Mouse (Mus musculus) mature B cell (primary cell): ENCODE results near the gene Kcnj9.

Experiments used
- in situ Hi-C: fragments of 300-500 bp; cut with MboI; formaldehyde crosslinking; loops from 2 replicates; pipeline ENCODE4 v1.14.3; 2019

The Kcnj9 gene

DNA sequence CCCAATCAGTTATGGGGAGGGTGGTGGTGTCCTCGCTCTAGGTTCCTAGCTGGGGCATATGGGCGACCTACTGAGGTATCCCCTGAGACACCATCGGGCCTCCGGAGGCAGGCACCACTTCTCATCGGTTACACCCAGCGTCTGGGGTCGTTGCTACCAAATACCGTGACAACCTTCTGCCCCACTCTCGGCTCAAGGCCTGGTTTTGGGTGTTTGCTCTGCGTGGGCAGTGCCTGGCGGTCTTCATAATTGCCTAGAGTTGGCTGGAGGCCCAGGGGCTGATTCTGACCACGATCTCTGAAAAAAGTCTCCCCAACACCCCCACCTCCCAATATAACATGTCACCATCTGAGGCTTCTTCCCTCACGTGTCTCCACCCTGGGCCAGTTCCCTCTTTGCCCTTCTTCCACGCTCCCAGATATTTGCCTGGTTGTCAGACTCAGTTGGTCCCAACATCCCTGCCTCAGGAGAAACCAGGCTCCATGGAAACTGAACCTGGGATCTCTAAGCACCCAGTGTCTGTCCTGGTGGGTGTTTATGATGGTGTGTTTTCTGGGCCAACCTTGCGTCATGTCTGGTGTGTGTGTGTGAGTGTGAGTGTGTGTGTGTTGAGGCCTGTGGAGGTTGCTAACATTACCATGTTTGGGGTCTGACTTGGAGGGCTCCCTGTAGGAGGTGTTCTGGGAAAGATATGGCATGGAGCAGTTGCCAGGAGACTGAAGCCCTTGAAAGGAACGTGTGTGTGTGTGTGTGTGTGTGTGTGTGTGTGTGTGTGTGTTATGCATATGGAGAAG, 16.2 kb downstream of the Kcnj9 start:
- in situ Hi-C loops, result loop anchor here (10.0 kb wide), 1 partner anchor 168 kb away; the partner anchor contains the start of gene Dcaf8

DNA sequence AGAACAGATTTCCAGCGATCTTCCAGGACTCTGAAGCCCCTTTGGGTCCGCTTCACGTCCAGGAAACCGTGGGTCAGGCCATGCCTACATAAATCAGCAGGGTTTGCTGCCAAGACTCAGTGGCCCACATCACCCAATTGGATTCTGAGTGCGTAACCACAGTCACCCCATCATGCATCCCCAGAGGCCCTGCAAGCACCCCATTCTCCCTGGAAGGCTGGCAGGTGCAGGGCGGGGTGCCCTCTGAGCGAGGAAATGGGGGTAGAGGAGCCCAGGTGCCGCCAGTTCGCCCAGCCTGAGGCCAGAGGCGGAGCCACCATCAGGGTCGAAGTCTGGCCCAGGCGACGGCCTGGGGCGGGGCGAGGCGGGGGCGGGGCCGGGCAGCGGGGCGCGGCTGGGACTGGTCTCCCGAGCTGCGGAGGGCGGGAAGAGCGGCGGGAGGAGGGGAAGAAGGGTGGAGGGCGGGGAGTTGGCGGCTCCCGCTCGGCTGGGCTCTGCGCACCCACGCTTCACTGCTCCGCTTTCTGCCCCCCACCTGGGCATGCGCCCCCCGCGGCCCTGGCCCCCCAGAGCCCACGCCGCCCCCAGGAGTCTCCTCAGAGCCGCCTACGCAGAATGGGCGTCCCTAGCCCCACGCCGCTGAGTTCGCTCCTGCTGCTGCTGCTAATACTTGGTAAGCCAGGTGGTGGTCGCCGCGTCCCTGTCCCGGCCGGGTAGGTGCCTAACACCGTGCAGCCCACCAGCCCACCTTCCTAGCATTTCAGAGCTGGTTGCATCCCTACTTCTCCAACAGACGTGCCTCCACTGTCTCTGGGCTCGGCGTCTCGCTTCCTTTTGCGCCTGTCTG, 17.0 kb downstream of the Kcnj9 start:
- in situ Hi-C loops, result loop anchor here (10.0 kb wide), 1 partner anchor 167 kb away; the partner anchor contains the start of gene Dcaf8

DNA sequence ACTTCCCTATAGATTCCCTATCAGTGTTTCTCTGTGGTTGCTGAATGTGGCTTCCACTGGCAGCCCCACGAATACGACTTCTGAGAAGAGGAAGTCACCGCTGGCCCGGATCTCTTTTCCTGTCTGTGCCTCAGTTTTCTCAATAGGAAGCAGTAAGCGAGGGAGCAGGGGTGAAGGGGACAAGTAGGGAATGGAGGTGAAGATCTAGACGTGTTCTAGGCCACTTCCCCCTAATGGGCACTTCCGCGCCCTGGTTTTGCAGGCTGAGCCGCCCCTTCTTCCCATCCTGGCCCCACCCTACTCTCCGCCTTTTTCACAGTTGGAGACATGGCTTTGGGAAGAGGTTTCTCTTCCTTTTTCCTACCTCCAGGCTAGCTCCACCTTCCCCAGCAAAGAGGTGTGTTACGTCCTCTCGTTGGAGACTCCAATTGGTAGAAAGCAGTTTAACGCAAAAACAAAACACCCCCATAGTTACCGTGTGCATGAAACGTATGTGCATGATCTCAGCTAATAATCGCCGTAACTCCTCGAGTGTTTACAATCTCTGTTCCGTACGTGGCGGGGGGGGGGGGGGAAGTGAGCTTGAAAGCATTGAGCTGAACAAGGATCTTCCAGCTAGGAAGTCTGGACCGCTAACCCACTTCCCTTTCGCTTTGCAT, 17.7 kb downstream of the Kcnj9 start:
- in situ Hi-C loops, result loop anchor here (10.0 kb wide), 1 partner anchor 167 kb away; the partner anchor contains the start of gene Dcaf8

DNA sequence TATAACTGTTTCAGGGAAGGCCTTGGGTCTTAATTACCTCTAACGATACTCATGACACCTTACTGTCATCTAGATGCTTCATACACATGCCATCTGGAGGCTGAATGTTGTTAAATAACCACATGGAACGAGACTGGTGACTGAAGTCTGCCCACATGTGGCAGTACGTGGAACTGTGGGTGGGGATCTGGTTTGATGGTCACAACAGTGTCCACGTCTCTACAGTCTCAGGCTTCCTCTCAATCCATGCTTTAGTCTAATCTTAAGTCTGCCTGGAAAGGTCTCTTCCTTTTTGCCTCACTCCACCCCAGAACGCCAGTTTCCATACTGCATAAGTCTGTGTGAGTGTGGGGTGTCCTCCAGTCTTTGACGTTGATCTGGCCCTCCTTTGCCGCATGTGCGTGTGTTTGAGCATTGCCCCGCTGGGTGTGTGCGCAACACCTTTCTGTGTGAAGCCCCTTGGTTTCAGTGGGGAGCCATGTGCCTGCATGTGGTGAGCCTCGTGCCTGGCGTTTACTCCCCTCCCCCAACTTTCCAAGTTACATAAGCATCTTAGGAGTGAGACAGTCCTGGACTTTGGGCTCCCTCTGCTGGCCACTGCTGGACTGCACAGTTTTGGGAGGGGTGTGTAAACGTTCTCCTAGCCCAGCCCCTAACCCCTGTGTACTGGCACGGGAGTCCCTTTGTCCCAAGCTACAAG, 19.3 kb downstream of the Kcnj9 start:
- in situ Hi-C loops, result loop anchor here (10.0 kb wide), 1 partner anchor 165 kb away; the partner anchor contains the start of gene Dcaf8

DNA sequence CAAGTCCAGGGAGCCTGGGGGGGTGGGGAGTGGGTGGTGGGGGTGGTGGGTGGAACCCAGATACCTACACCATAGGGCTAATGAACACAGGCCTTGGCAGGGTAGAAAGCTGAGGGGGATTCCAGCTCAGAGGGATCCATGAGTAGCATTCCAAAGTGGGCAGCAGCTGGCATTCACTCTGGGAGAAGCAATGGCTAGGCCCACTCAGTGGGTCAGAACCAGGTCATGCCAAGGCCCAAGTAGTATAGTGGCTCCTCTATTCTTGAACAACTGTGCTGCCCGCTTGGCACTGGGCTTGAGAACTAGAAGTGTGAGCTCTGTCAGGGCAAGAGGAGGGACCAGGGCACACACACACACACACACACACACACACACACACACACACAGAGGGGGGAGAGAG, 20.7 kb downstream of the Kcnj9 start:
- in situ Hi-C loops, result no loop called here

DNA sequence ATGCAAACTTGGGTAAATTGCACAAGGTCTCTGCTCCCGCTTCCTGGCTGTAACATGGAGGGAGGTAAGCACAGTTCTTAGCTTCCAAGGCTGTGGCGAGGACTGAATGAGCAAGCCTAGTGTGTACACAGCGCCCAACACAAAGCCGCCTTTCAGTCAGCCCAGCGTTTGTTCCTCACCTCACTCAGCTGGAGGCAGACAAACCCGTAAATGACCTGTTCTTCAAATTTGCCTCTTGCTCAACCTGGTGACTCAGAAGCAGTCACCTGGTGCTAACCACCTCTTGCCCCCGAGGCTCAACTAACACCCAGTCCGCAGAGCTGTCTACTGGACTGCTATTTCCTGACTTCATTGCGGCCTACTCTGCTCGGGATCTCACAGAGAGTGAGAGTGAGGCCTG, 21.2 kb downstream of the Kcnj9 start:
- in situ Hi-C loops, result no loop called here

DNA sequence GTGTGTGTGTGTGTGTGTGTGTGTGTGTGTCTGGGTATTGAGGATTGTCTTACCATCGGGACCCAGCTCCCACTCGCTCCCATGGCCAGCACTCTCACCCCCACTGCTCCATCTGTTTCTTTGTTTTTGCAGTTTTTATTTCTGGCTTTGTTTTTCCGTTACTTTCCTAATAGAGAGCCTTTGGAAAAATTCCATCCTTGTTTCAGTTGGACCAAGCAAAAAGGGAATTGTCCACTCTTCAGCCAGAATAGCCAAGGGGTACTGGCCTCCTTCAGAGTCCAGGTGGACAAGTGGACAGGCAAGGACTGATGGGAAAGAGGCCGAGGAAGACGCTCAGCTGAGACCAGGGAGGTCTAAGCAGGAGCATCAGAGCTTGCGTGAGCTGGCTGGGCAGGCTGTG, 22.2 kb downstream of the Kcnj9 start:
- in situ Hi-C loops, result no loop called here

DNA sequence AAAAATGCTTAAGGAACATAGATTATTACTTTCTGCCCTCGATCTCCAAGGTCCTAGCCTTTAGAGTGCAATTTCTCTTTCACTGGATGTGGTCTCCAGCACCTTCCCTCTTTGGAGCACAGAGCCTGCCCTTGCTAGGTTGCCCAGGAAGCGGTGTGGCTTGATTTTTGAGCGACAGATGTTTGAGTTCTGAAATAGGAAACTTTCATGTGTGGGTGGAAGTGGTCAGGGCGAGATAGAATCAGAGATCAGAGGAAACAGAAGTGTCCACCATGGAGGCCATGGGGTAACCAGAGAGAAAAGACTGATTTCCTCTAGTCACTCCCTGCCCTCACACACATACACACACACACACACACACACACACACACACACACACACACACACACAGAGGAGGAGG, 22.9 kb downstream of the Kcnj9 start:
- in situ Hi-C loops, result no loop called here

DNA sequence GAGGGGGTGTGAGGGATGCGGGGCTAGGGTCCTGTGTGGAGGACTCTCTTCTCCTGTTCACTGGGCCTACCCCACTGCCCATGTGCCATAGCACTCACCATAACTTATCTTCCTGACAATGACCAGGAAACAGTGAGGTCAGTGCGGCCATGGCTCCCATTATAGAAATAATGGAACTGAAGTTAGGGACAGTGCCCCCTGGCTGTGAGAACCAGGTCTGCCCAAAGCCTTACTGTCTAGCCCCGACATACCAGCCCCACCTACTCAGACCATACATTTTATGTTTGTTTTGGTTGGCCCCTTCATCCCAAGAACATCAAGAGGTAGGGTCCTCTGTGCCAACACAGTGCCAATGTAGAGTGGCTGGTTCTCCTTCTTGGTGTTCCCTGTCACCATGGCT, 23.5 kb downstream of the Kcnj9 start:
- in situ Hi-C loops, result no loop called here

DNA sequence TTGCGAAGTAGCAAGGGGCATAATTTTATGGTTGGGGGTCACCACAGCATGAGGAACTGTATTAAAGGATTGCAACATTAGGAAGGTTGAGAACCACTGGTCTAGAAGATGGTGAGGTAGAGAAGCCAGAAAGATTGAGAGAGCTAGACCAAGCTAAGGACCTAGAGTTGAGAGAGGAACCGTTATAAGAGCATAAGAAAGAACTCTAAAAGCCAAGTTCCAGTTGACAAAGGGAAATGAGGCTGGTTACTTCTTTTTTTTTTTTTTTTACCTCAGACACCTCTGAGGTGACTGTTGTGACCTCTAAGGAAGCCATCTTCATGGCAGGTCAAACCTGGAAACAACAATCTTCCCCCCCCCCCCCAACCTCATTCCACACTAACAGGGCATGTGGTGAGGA, 24.0 kb downstream of the Kcnj9 start:
- in situ Hi-C loops, result no loop called here

DNA sequence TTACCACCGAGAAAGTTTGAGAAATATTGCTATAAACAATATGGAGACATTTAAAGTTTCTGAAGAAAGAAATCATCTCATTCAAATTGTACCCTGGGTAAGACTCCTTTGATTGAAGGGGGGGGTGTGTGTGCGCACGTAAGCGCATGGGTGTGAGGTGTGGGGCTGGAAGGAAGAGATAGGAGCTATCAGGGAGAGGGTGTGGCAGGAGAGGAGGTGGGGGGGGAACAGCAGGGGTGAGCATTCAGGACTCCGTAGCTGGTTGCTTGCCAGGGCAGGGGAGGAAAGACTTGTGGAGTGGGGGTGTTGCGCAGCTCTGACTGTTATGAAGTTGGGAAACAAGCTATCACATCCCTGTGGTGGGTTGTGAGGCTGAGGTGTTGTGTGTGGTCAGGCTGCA, 24.7 kb downstream of the Kcnj9 start:
- in situ Hi-C loops, result no loop called here

DNA sequence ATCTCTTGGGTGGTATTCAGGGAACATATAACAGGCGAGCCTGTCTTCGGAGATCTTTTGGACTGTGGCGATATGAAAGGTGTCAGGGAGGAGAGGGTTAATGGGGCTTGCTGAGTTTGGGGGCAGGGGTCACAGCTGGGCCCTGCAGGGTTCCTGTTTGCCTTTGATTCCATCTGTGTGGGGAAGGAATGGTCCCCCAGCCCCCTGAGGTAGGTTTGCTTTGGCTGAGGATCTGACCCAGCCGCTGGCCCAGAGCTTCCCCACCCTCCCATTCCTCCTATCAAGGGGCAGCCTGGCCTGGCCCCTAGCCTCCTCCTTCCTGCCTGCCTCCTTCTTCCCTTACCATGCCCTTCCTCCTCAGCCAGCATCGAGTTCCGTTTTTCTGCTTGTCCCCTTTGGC, 26.3 kb downstream of the Kcnj9 start:
- in situ Hi-C loops, result no loop called here

DNA sequence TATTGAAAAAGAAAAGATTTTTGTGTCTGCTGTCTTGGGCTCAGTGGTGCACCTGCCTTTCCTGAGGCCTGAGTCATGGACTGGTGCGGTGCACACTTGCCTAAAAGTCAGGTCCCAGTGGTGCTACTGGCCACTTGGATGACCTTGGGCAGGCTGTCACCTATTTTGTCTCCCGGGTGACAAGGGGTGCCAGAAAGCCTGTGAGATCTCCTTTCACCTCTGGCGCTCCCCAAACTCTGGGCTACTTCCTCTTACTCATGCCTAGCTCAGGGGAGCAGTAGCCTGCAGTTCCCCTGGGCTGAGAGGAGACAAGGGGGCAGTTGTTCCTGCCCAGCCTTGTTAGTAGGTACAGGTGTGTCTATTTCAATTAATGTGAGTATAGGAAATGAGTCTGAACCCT, 26.8 kb downstream of the Kcnj9 start:
- in situ Hi-C loops, result no loop called here

DNA sequence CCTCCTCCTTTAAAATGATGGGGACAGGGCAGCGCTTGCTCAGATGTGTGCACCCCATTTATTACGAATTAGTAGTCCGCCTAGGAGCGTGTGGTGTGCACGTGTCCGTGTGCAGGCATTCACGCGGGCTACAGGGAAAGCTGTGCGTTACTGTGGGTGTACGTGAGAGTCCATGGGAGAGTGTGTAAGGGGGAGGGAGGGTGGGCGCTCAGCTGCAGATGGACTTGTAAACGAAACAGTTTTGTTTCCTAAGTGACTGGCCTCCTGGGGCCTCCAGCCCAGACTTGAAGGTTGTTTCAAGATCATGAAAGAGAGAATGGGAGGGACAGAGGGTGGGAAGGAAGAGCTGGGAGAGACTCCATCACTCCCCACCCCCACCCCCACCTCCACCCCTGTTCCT, 27.9 kb downstream of the Kcnj9 start:
- in situ Hi-C loops, result no loop called here

DNA sequence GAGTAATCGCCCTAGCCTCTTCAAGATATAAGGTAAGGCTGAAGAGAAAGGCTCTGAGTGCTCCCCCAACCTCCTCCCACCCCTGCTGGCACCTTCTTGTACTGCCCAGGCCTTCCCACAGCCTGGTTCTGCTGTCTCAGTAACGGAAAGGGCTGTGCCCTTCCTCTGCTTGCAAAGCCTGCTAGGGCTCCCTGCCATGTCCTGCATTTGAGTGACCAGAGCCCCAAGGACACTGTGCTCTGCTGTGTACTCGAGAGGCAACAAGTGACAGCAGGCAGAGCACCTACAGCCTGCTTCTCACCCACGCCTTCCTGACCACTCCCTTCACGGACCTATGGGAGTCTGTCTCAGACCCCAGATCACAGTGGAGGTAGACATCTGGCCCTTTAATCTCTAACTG, 28.9 kb downstream of the Kcnj9 start:
- in situ Hi-C loops, result no loop called here

DNA sequence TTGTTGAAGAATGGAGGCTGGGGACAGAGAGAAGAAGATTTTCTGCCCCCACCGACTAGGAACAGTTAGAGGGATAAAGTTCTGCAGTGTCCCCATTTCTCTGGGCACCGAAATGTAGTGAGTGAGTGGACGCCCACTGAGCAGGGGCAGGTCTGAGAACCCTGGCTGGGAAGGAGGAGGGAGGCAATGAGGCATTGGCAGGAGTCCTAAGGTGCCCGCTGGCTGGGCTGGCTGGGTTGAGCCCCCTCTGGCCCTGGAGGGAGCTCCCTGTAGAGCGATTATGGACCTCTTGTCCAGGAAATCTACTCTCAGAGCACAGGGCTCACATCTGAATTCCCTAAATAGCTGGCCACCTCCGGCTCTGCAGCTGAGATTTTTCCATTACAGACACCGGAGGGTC, 29.6 kb downstream of the Kcnj9 start:
- in situ Hi-C loops, result no loop called here

DNA sequence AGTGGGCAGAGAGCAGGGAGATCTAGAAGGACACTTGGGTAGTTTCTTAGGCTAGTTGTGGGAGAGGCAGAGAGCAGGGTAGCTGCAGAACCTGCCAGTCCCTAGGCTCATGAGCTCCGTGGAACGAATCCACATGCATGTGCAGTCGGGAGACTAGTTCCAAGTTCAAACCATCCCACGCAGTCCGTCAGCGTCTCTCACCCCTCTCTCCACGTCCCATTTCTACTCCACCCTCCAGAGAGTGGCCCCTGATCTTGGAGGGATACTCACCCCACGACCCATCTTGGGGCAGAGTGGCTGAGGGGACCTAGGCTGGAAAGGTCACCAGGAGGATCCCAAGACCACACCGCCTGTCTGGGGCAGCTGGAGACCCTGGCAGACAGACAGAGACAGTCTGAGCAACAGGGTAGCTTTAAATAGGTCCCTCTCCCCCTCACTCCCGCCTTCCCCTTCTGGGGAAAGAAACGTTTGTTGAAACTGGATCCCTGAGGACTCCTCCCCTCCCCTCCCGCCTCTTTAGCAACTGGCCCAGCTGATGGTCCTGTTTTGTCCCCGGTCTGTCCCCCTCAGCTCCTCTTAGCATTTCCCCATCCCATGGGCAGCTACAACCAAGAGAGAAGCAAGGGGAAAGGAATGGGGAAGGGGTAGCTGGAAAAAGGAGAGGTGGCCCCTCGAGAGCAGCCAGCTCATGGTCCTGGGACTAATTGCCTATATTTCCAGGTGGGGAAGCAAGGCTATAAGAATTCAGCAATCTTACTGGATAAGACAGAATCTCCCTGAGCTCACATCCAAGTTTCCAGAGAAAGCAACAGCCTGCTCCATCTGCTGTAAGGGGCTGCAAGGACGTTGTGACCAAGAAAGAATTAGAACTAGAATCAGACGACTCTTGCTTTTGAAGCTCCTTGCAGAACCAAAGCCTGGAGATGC, 31.2 kb downstream of the Kcnj9 start, which contains the start of gene Atp1a2:
Gene Atp1a2, minus strand, starts transcription at position 454 of the 927 bp plus-strand sequence.
- in situ Hi-C loops, result no loop called here

DNA sequence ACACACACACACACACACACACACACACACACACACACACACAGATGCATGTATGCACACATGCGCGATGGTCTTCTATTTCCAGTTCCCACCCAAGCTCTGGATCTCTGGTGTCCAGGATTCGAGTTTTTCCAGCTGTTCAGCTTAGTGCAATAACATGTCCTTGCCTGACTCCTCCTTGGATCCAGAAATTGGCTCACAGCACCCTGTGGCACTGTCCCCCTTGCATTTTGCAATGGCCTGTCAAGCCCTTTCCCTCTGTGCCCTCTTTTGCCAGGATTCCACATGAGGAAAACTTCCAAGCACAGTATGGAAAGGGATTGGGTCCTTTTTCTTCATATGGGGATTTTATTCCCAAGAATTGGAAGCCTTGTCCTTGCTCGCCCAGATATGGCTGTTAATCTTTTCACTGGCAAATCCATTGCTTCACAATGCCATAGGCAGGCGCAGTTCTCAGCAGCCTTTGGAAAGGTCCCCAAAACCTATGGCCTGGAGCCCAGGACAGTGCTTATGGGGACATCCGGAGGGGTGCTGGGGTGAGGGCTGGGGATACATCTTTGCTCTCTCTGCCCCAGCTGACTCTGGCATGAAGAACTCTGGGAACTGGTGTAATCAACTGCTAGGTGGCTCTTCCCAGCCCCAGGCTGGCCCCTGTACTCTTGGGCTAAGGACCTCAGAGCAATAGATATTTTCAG, 32.2 kb downstream of the Kcnj9 start:
- in situ Hi-C loops, result no loop called here

DNA sequence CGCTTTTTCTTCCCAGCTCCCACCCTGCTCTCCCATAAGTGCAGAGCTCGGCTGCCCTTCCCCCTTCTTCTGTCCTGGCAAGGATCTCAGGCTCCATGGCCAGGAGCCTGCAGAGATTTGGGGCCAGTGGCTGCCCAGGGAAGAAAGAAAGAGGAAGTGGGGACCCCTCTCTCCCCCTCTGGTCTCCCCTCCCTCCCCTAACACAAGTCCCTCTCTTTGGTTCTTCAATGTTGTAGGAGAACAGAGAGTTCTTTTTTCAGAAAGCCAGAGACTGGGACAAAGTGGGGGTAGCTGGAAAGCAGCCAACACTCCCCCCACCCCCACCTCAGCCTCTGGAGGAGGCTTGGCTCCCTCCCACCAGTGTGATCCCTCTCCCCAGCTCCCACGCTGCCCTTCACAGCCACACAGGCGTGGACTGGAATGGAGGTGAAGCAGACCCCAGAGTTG, 33.3 kb downstream of the Kcnj9 start:
- in situ Hi-C loops, result no loop called here

DNA sequence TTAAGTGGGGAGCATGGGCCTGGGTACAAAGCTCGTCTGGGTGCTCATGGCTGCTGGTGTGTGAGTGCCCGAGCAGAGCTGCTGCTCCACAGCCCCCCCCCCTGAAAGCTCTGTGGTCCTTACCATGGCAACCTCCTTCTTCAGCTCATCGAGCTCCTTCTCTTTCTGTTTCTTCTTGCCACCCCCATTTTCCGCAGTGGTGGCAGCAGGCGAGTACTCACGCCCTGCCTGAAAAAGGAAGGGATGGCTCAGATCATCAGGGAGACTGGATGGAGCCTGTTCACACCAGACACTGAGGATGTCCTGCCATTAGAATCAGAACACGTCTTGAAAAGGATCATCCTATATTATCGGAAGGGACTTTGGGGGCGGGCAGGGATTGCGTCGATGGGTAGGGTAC, 35.7 kb downstream of the Kcnj9 start:
- in situ Hi-C loops, result no loop called here
